Mouse (Mus musculus): ENCODE measurements at regions not wholly inside any gene's neighbourhood (a gene's known extent, or its start where the extent isn't known, plus 50 kb on each side); places are given as distances from the start of the nearest gene placed in this dataset.

- TF ChIP-seq POLR2A (IDR thresholded peaks at IDR 0.05; ENCODE audit: low read depth, low read length) (no peak), CTCF (conservative IDR thresholded peaks at IDR 0.05; ENCODE audit: insufficient read depth, insufficient read length, low read depth, low read length) (no peak)
These were observed 378.8 kb downstream of the Agtpbp1 start for GRCm38 (mm10) chr13:59206186-59206585.

Measured in kidney, adult 2 months (tissue).